Mouse (Mus musculus) E14TG2a.4 (cell line): Measurements from ENCODE around the gene Kremen2.

Experiments used
- CTCF ChIP-seq: conservative IDR thresholded peaks from 2 replicates; pipeline ENCODE4 v1.5.1; 2014; ENCODE audit warnings: low read length
- NANOG ChIP-seq: IDR thresholded peaks from 2 replicates; pipeline ENCODE4 v1.6.1; 2014; ENCODE audit warnings: borderline replicate concordance, low read length, mixed read lengths
- POU5F1 ChIP-seq: IDR thresholded peaks from 2 replicates; pipeline ENCODE4 v1.6.1; 2014; ENCODE audit warnings: low read length, borderline replicate concordance

GRCm38 (mm10) chr17:23749400-23750191 is 4.0 kb upstream of the Kremen2 start:
- TF ChIP-seq CTCF = no peak
- TF ChIP-seq NANOG = no peak
- no peak for TF ChIP-seq POU5F1
